Mouse (Mus musculus) spleen, postnatal 4 days (tissue): Measurements from ENCODE around the gene Tmem79.
"Not testable (repeated sequence)": the region's sequence is repeated elsewhere in the genome, so short reads cannot be mapped to it uniquely, and the experiment has no call there.

Experiments
- DNase-seq, 2 experiments: peaks; one replicate each; pipeline ENCODE4 v3.0.0; 2022; ENCODE audit warnings: low spot score in 2 of 2

Tmem79 gene

DNA sequence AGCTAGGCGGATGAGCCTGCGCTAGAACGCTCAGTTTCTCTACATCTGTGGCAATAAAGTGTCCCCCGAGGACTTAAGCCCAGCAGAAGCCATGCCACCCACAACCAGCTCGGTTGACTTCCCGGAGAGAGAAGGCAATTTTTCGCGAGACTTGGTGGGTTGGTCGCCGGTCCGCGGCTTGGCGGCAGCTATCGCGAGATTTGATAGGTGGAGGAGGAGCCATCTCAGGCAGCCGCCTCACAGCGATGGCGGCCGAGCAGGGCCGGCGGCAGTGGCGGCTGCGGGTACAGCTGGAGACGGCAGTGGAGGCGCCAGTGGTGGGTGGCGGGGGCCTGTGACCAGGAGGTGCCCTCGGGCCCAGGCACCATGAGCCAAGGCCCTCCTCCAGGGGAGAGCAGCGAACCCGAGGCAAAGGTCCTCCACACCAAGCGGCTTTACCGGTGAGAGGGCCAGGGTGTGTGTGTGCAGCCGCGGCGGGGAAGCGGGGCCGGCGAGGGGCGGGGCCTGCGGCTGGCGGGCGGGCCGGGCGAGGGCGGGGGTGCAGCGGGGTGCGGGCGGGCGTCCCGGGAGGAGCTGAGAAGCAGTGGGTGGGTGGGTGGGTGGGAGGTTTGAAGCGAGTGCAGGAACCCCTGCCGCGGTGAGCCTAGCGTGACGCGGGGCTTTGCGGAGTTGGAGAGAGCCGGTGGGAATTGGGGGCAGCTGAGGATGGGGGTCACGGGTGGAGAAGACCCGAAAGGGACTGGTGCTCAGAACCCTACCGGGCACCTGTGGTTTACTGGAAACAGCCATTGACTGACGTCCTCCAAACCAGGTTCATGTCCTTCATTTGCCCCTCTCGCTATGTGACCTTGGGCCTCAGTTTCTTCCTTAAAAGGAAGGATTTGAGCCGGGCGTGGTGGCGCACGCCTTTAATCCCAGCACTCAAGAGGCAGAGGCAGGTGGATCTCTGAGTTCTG lies at the start of gene Tmem79, which contains the start of gene Smg5:
Gene Tmem79 (minus strand): TSS at position 91 of the 956 bp plus-strand sequence.
Gene Smg5 (plus strand): TSS at position 203 of the 956 bp plus-strand sequence.
- peak; percentile 97 to 98 for DNase-seq

GRCm38 (mm10) chr3:88384364-88384763 lies 48.4 kb upstream of the Tmem79 start, which contains the start of gene Bglap:
TSS of gene Bglap (minus strand) at chr3:88384464.
- no peak for DNase-seq

GRCm38 (mm10) chr3:88382383-88382782 lies 46.4 kb upstream of the Tmem79 start:
- DNase-seq: not testable (repeated sequence)

DNA sequence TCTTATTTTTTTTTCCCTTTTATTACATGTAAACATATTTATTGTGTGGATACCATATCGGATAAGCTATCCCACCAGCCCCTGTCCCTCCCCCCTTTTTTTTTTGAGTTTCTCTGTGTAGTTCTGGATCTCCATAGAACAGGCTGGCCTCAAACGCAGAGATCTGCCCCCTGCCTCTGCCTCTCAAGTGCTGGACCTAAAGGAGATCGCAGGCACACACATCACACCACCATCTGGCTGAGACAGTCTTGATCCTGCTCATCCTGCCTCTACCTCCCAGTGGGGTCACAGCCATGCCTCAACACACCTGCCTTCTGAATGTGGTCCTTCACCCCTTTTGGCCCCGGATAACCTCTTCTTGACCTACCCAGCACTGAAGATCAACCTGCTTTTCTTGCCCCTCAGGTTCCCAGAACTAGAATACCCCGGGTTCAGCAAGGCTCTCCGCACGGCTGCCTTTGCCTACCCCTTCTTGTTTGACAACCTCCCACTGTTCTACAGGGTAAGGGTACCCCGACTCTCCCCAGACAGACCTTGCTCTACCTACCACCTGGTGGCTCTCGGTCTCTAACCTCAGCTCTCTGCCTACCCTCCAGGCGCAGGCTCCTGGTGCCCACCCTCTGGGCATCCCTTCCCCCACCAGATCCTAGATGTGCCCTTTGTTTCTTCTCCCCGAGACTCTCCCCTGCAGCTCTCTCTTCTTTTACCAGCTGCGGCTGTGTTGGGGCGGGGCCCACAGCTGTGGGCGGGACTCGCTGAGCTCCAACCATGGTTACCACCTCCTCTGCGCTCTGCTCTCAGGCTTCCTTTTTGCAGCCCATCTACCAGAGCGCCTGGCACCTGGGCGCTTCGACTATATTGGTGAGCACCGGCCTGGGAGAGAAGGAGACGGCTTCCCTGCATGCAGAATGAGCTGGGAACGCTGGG lies 45.7 kb upstream of the Tmem79 start:
- DNase-seq: peak in 1 of 2 experiments; percentile 42

DNA sequence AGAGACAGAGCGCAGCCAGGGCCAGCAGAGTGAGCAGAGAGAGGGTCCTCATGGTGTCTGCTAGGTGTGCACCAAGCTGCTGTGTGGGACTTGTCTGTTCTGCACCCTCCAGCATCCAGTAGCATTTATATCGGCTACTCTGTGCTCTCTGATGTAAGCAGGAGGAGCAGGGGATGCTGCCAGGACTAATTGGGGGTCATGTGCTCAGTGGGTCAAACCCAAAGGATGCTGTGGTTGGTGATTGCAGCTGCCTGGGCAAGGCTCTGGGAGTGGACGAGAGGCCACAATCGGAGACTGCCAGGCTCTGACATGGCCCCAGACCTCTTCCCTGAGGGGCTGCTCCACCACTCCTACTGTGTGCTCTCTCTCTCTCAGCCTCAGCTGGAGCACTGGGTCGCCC lies 42.7 kb upstream of the Tmem79 start, which contains the start of gene Bglap2:
Gene Bglap2 (minus strand): TSS at position 101 of the 400 bp plus-strand sequence.
- DNase-seq: not testable (repeated sequence)

DNA sequence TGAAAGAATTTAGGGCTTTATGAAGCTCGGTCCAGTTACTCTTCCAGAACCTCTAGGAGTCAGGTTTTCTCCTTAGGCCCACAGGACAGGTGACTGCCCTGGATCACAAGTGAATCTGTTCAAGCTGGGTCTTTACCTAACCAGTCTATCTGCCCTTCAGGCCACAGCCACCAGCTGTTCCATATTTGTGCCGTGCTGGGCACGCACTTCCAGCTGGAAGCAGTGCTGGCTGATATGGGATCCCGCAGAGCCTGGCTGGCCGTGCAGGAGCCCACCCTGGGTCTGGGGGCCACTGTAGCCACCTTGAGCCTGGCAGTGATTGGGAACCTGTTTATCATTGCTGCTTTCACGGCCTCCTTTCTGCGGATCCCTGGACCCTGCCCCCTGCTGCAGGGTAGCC lies 40.7 kb upstream of the Tmem79 start:
- DNase-seq: not testable (repeated sequence)

- DNase-seq: not testable (repeated sequence)
These were observed 40.0 kb upstream of the Tmem79 start for GRCm38 (mm10) chr3:88375750-88376626.

- not testable (repeated sequence) for DNase-seq
These were observed 36.7 kb upstream of the Tmem79 start, which contains the start of gene Bglap3 for GRCm38 (mm10) chr3:88372643-88373042. TSS of gene Bglap3 (minus strand) at chr3:88372743.

- DNase-seq: not testable (repeated sequence)
These were observed 32.6 kb upstream of the Tmem79 start for GRCm38 (mm10) chr3:88368511-88368910.

DNA sequence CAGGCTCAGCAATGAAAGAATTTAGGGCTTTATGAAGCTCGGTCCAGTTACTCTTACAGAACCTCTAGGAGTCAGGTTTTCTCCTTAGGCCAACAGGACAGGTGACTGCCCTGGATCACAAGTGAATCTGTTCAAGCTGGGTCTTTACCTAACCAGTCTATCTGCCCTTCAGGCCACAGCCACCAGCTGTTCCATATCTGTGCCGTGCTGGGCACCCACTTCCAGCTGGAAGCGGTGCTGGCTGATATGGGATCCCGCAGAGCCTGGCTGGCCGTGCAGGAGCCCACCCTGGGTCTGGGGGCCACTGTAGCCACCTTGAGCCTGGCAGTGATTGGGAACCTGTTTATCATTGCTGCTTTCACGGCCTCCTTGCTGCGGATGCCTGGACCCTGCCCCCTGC lies 31.6 kb upstream of the Tmem79 start:
- DNase-seq: not testable (repeated sequence)

DNA sequence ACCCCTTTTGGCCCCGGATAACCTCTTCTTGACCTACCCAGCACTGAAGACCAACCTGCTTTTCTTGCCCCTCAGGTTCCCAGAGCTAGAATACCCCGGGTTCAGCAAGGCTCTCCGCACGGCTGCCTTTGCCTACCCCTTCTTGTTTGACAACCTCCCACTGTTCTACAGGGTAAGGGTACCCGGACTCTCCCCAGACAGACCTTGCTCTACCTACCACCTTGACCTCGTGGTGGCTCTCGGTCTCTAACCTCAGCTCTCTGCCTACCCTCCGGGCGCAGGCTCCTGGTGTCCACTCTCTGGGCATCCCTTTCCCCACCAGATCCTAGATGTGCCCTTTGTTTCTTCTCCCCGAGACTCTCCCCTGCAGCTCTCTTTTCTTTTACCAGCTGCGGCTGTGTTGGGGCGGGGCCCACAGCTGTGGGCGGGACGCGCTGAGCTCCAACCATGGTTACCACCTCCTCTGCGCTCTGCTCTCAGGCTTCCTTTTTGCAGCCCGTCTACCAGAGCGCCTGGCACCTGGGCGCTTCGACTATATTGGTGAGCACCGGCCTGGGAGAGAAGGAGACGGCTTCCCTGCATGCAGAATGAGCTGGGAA lies 31.0 kb upstream of the Tmem79 start:
- peak; percentile 65 to 80 for DNase-seq

- peak in 1 of 2 experiments; percentile 68 for DNase-seq
These were observed 29.9 kb upstream of the Tmem79 start for GRCm38 (mm10) chr3:88365705-88366361.

DNA sequence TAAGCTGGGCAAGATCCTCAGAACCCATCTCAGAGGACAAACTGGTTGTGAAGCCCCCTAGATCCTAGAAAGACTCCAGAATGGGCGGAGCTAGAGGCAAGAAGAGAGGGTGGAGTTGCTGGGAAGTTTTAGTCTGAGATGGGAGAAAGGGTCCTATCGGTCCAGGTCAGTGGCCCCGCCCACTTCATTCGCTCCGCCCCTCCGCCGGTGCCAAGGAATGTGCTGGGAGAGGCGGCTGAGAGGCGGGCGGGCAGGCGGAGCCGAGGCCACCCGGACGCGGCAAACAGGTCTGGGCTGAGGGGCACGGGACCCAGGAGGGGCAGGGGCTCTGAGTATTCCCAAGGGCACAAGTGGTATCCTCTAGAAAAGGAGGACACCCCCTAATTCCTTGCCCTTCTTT lies 28.4 kb upstream of the Tmem79 start, which contains the start of gene Paqr6:
Gene Paqr6 (plus strand): TSS at position 248 of the 400 bp plus-strand sequence.
- peak; percentile 90 for DNase-seq

- DNase-seq: peak; percentile 68 to 77
These were observed 27.8 kb upstream of the Tmem79 start for GRCm38 (mm10) chr3:88363700-88364099.

DNA sequence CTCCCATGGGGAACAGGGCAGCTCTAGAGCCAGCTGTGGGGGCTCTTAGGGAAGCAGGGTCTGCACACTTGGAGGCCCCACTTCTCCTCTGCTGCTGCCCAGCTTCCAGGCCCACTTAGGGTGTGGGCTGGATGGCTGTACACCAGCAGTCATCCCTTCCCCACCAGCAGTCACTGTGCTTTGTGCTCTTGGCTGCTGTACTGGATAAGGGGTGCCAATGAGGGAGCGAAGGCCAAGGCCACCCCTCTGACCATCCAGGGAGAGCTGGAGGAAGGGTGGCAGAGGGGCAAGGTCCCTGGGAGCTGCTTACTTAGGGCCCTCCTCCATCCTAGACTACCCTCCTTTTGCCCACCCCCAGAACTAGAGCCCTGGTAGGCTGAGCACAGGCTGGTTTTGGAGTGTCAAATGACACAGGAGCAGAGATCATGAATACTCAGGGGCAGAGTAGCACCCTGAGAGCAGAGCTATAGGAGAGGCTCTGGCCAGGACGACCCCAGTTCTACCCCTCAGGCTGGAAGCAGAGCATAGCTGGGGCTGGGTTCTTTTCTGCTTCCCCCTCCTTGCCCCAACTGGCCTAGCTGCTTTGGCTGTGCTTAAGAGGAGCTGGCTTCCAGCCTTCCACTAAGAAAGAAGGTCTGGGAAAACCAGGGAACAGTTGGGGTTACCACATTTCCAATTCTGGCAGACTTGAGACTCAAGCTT lies 25.8 kb upstream of the Tmem79 start:
- no peak for DNase-seq

- DNase-seq: no peak
These were observed 25.1 kb upstream of the Tmem79 start for GRCm38 (mm10) chr3:88361096-88361495.

DNA sequence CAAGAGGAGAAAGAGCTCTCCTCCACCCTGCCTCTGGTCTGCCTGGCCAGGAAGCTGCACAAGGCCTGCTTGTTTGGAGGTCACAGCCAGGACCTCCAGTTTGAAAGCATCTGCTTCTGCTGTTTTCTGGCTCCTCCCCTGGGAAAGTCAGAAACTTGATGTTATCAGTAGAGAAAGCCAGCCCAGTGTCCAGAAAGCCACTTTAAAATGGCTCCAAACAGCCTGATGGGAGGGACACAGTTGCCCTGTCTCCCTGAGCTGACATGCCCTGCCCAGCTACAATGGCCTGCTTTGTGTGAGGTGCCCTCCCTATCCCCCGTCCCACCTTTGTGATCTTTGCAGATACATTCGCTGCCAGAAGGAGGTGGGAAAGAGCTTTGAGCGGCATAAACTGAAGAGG lies 24.0 kb upstream of the Tmem79 start:
- DNase-seq: no peak

DNA sequence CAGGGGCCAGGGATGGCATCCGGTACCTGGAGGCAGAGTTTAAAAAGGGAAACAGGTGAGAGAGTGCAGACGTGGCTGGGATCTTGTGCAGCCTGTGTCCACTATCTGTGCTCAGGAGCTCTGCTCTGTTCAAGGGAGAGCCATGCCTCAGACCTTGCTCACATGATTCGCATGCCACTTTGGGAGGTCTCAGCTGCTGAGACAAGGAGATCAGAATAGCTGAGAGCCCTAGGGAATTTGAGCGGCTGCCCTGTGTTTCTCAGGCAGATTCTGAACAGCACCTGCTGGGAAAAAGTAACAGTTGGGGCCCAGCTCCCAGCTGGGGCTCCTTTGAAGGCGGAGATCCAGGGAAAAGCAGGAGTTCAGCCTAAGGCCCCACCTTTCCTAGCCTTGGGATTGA lies 23.6 kb upstream of the Tmem79 start:
- no peak for DNase-seq
